ENCODE assay signal across 8 mouse cellular contexts in the genomic region with DNA sequence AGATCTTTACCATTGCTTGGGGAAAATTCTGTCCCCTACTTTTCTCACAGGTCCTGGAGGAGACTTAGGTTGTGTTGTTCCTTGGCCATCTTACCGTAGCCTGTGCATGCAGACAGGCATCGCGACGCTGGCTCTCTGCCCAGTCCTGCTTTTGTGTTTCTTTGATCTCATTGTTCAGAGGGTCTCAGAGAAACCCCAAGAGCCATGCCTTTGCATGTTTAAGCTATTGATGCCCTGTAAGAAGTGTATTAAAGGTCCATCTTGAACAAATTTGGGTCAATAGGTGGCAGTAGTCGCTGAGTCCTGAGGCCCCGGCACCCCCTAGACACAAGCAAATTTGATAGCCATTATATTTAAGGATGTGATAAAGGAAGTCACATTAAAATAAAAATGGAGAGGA. TPM values are rescaled to one million over a fixed set of nuclear protein-coding genes. Genes with fewer than 3 reads are reported as not detected.
DNase-seq lines count a peak whose midpoint lies in the region; ATAC-seq and TF ChIP-seq lines count a peak whose summit lies in the region.
"Had no signal": no experiment of that assay in that cellular context is flagged by ENCODE, and none has a peak within 500 bp of the region (broad histone marks: within the 10 kb centered on the region; RNA-seq: fewer than 3 reads in every experiment).

No protein-coding gene starts in this region.

- no peak overlapping the region for H3K9ac ChIP-seq in ES-Bruce4 (ENCODE audit: low read depth, poor library complexity, severe bottlenecking)
- H3K9ac ChIP-seq in hindbrain, postnatal 0 days (replicated peaks; ENCODE audit: low read length) = no peak overlapping the region; the same call in 1 of the 2 replicates

- peak; percentile 38 for TF ChIP-seq CTCF in ES-Bruce4 (IDR thresholded peaks at IDR 0.05; ENCODE audit: low read depth, low read length)
- TF ChIP-seq CTCF in hindbrain, postnatal 0 days (IDR thresholded peaks at IDR 0.05; ENCODE audit: low read depth) = peak; percentile 71

- ATAC-seq in hindbrain, postnatal 0 days = peak; percentile 33; the same call in 1 of the 2 replicates
- ATAC-seq in monocyte, adult 5-6 weeks (replicated peaks; ENCODE audit: insufficient number of reproducible peaks, low FRiP score, low TSS enrichment, poor library complexity, severe bottlenecking) = no peak

- no peak overlapping the region; the same call in 1 of the 2 replicates for H3K27ac ChIP-seq in ES-Bruce4 (ENCODE audit: insufficient read depth, low read length)
- H3K27ac ChIP-seq in hindbrain, postnatal 0 days = peak overlapping the region; percentile 74
- no peak overlapping the region for H3K27ac ChIP-seq in limb, embryonic 10.5 days

- no peak overlapping the region for H3K4me2 ChIP-seq in hindbrain, postnatal 0 days (ENCODE audit: low read depth, low read length)

- H3K4me1 ChIP-seq in ES-Bruce4 (ENCODE audit: control insufficient read depth, insufficient read depth, low read length) = peaks cover 1% of the 10 kb centered on the region
- peaks cover 10% of the 10 kb centered on the region for H3K4me1 ChIP-seq in hindbrain, postnatal 0 days (ENCODE audit: insufficient read depth, low read length)
- H3K4me1 ChIP-seq in limb, embryonic 10.5 days = peaks cover 21% of the 10 kb centered on the region

- TF ChIP-seq EP300 in ES-Bruce4 (IDR thresholded peaks at IDR 0.05; ENCODE audit: insufficient read depth, low read depth, low read length) = no peak

- peaks cover 17% of the 10 kb centered on the region for H3K36me3 ChIP-seq in ES-Bruce4 (ENCODE audit: control insufficient read depth, insufficient read depth, low read length, poor library complexity, severe bottlenecking)
- peaks cover 7% of the 10 kb centered on the region for H3K36me3 ChIP-seq in hindbrain, postnatal 0 days (ENCODE audit: insufficient read depth, low read length)
- peaks cover 34% of the 10 kb centered on the region for H3K36me3 ChIP-seq in limb, embryonic 10.5 days

- no peak for TF ChIP-seq POLR2A in ES-Bruce4 (IDR thresholded peaks at IDR 0.05; ENCODE audit: insufficient read depth, low read length)

- peak; percentile 36 for DNase-seq in 416B (ENCODE audit: low read depth)
- DNase-seq in embryo, embryonic 11 days = peak; percentile 46
- peak; percentile 69 for DNase-seq in hindbrain, postnatal 0 days (ENCODE audit: low spot score)
- no peak for DNase-seq in limb, embryonic 10.5 days (ENCODE audit: low spot score)
- no peak for DNase-seq in adrenal gland, adult (ENCODE audit: inconsistent age in 2 of 2, low spot score in 1 of 2)
- DNase-seq: lung, adult 2 months had no signal

- H3K4me3 ChIP-seq in ES-Bruce4 (ENCODE audit: low read depth, low read length) = no peak overlapping the region
- H3K4me3 ChIP-seq in hindbrain, postnatal 0 days (ENCODE audit: low read length) = no peak overlapping the region
- H3K4me3 ChIP-seq in limb, embryonic 10.5 days = no peak overlapping the region

- no peaks in the 10 kb centered on the region for H3K9me3 ChIP-seq in ES-Bruce4 (replicated peaks; ENCODE audit: control insufficient read depth, insufficient read depth, low read length, poor library complexity, severe bottlenecking)
- no peaks in the 10 kb centered on the region for H3K9me3 ChIP-seq in hindbrain, postnatal 0 days (ENCODE audit: low read length)
- H3K9me3 ChIP-seq in limb, embryonic 10.5 days (replicated peaks) = no peaks in the 10 kb centered on the region

- H3K27me3 ChIP-seq in ES-Bruce4 (ENCODE audit: control insufficient read depth, insufficient read depth, low read length, poor library complexity, severe bottlenecking) = no peaks in the 10 kb centered on the region
- H3K27me3 ChIP-seq in hindbrain, postnatal 0 days (ENCODE audit: insufficient read depth, low read length) = no peaks in the 10 kb centered on the region
- H3K27me3 ChIP-seq in limb, embryonic 10.5 days (ENCODE audit: low read depth, poor library complexity, severe bottlenecking) = no peaks in the 10 kb centered on the region

- WGBS in hindbrain, postnatal 0 days = 3% methylated on average over 6 of the region's 6 CpGs
- WGBS in limb, embryonic 10.5 days = 47% methylated on average over 6 of the region's 6 CpGs

RNA-seq across cellular contexts. Expression of gene Ngdn, which starts 12.4 kb away (rescaled TPM):
- polyA plus RNA-seq in ES-Bruce4 (2011; ENCODE audit: insufficient read depth, insufficient read length, low read depth, missing spikeins) = 52.7 and 55.2 TPM in 2 replicates
- total RNA-seq in hindbrain, postnatal 0 days (2014; rRNA removed) = 16.6 and 25.4 TPM in 2 replicates
- 53.2 and 55.2 TPM in 2 replicates for polyA plus RNA-seq in hindbrain, postnatal 0 days (2015; fragmentation: Nextera tagmentation; extraction: Ambion mirVana)
- 73.4 to 121 TPM (median 99.8 TPM) in 3 replicates for total RNA-seq in monocyte, adult 5-6 weeks (2017)
- polyA plus RNA-seq in limb, embryonic 10.5 days (2016; fragmentation: Nextera tagmentation; extraction: Ambion mirVana) = 97.5 and 98.1 TPM in 2 replicates

RNA-seq across cellular contexts. Expression of gene Myh7, which starts 33.2 kb away (rescaled TPM):
- 3.1 TPM in 2 replicates for polyA plus RNA-seq in ES-Bruce4 (2011; ENCODE audit: insufficient read depth, insufficient read length, low read depth, missing spikeins)
- 1.3 and 2.0 TPM in 2 replicates for total RNA-seq in hindbrain, postnatal 0 days (2014; rRNA removed)
- 6.5 and 8.6 TPM in 2 replicates for polyA plus RNA-seq in hindbrain, postnatal 0 days (2015; fragmentation: Nextera tagmentation; extraction: Ambion mirVana)
- total RNA-seq in monocyte, adult 5-6 weeks (2017) = not detected in 3 replicates
- polyA plus RNA-seq in limb, embryonic 10.5 days (2016; fragmentation: Nextera tagmentation; extraction: Ambion mirVana) = 2.2 and 4.4 TPM in 2 replicates

RNA-seq across cellular contexts. Expression of gene Gm17428, which starts 50.9 kb away (rescaled TPM):
- not detected in 2 replicates for polyA plus RNA-seq in ES-Bruce4 (2011; ENCODE audit: insufficient read depth, insufficient read length, low read depth, missing spikeins)
- total RNA-seq in hindbrain, postnatal 0 days (2014; rRNA removed) = not detected in 2 replicates
- polyA plus RNA-seq in hindbrain, postnatal 0 days (2015; fragmentation: Nextera tagmentation; extraction: Ambion mirVana) = not detected in 2 replicates
- total RNA-seq in monocyte, adult 5-6 weeks (2017) = not detected in 3 replicates
- polyA plus RNA-seq in limb, embryonic 10.5 days (2016; fragmentation: Nextera tagmentation; extraction: Ambion mirVana) = not detected in 2 replicates
- polyA plus RNA-seq: lung, adult 2 months had no signal

Comparison
In these comparisons a context has a peak if more than half of its experiments do, and no peak if none do; other contexts are left out.
1. DNase-seq: peak in 416B (single experiment), embryo, embryonic 11 days (single experiment) and hindbrain, postnatal 0 days (single experiment); none in limb, embryonic 10.5 days (single experiment) and adrenal gland, adult (0 of 2).